Mouse (Mus musculus) spleen, adult 18-20 months (tissue): ENCODE results near the gene Cspg4.

Experiments
- DNase-seq, 2 experiments: peaks; one replicate each; pipeline ENCODE4 v3.0.0; 2022; ENCODE audit warnings: mixed read lengths in 2 of 2

Gene Cspg4

GRCm38 (mm10) chr9:56864832-56865231 is at the start of gene Cspg4:
Gene Cspg4, plus strand, starts transcription at chr9:56865033.
- no peak for DNase-seq

GRCm38 (mm10) chr9:56824900-56825299 is 39.9 kb upstream of the Cspg4 start:
- no peak for DNase-seq

- no peak for DNase-seq
These were observed 39.2 kb upstream of the Cspg4 start for GRCm38 (mm10) chr9:56825476-56826213.

GRCm38 (mm10) chr9:56828146-56828545 is 36.7 kb upstream of the Cspg4 start:
- no peak for DNase-seq

GRCm38 (mm10) chr9:56828841-56829240 is 36.0 kb upstream of the Cspg4 start:
- DNase-seq, result no peak

GRCm38 (mm10) chr9:56830162-56830561 is 34.7 kb upstream of the Cspg4 start:
- no peak for DNase-seq

- DNase-seq, result no peak
These were observed 32.9 kb upstream of the Cspg4 start for GRCm38 (mm10) chr9:56831904-56832303.

- DNase-seq, result no peak
These were observed 31.9 kb upstream of the Cspg4 start for GRCm38 (mm10) chr9:56832900-56833299.

GRCm38 (mm10) chr9:56835152-56835551 is 29.7 kb upstream of the Cspg4 start:
- DNase-seq, result no peak

- DNase-seq, result no peak
These were observed 24.1 kb upstream of the Cspg4 start for GRCm38 (mm10) chr9:56840721-56841120.

- DNase-seq, result no peak
These were observed 23.0 kb upstream of the Cspg4 start for GRCm38 (mm10) chr9:56841864-56842263.

- no peak for DNase-seq
These were observed 22.5 kb upstream of the Cspg4 start for GRCm38 (mm10) chr9:56842303-56842719.

- DNase-seq, result peak in 1 of 2 experiments; percentile 40
These were observed 21.1 kb upstream of the Cspg4 start for GRCm38 (mm10) chr9:56843679-56844188.

GRCm38 (mm10) chr9:56844644-56845043 is 20.2 kb upstream of the Cspg4 start:
- no peak for DNase-seq

GRCm38 (mm10) chr9:56847523-56847922 is 17.3 kb upstream of the Cspg4 start:
- DNase-seq, result peak in 1 of 2 experiments; percentile 48

- no peak for DNase-seq
These were observed 14.5 kb upstream of the Cspg4 start for GRCm38 (mm10) chr9:56850128-56850904.

- DNase-seq, result no peak
These were observed 14.0 kb upstream of the Cspg4 start for GRCm38 (mm10) chr9:56850905-56851252.

GRCm38 (mm10) chr9:56851778-56852177 is 13.1 kb upstream of the Cspg4 start:
- no peak for DNase-seq

- DNase-seq, result no peak
These were observed 7.4 kb upstream of the Cspg4 start for GRCm38 (mm10) chr9:56857463-56857862.

- DNase-seq, result no peak
These were observed 4.8 kb upstream of the Cspg4 start for GRCm38 (mm10) chr9:56860035-56860434.

GRCm38 (mm10) chr9:56860486-56861269 is 4.2 kb upstream of the Cspg4 start:
- no peak for DNase-seq

- DNase-seq, result no peak
These were observed 2.0 kb upstream of the Cspg4 start for GRCm38 (mm10) chr9:56862863-56863262.

GRCm38 (mm10) chr9:56864216-56864729 is 560 bp upstream of the Cspg4 start, which contains the start of gene Odf3l1:
Gene Odf3l1, minus strand, starts transcription at chr9:56864679.
- no peak for DNase-seq
